Mouse (Mus musculus) liver, adult 2 months (tissue): Measurements from ENCODE around the gene En2. TPM values are rescaled to one million over a fixed set of nuclear protein-coding genes. Genes with fewer than 3 reads are reported as not detected.

Source experiments
- DNase-seq: peaks from one replicate; pipeline ENCODE4 v3.0.0-alpha.2; 2011; ENCODE audit warnings: low read depth, low spot score; ENCODE audit errors: extremely low read depth
- H3K27ac ChIP-seq: fragments of 200-500 bp; replicated peaks from 2 replicates; pipeline ENCODE4 v1.5.1; 2012; ENCODE audit warnings: low read depth, mild to moderate bottlenecking, control low read depth, inconsistent platforms, low read length; ENCODE audit not compliant: insufficient read depth
- H3K27me3 ChIP-seq: fragments of 200-500 bp; 2 replicates; pipeline ENCODE4 v1.6.1; 2012; ENCODE audit warnings: mild to moderate bottlenecking, moderate library complexity, low read length, inconsistent platforms; ENCODE audit not compliant: control insufficient read depth, insufficient read depth
- H3K36me3 ChIP-seq: fragments of 200-500 bp; 2 replicates; pipeline ENCODE4 v1.6.1; 2012; ENCODE audit warnings: low read length, inconsistent platforms; ENCODE audit not compliant: control insufficient read depth, insufficient read depth
- H3K4me1 ChIP-seq: fragments of 200-500 bp; 2 replicates; pipeline ENCODE4 v1.6.1; 2011; ENCODE audit warnings: low read length; ENCODE audit not compliant: control insufficient read depth, insufficient read depth
- H3K4me3 ChIP-seq: fragments of 200-500 bp; 2 replicates; pipeline ENCODE4 v1.5.1; 2011; ENCODE audit warnings: low read depth, mild to moderate bottlenecking, control low read depth, low read length, moderate library complexity; ENCODE audit not compliant: insufficient read depth
- H3K79me2 ChIP-seq: fragments of 200-500 bp; 2 replicates; pipeline ENCODE4 v1.6.1; 2012; ENCODE audit warnings: inconsistent platforms, mild to moderate bottlenecking, low read length, moderate library complexity; ENCODE audit not compliant: control insufficient read depth, insufficient read depth
- H3K9ac ChIP-seq: fragments of 200-500 bp; 2 replicates; pipeline ENCODE4 v1.6.1; 2012; ENCODE audit warnings: low read depth, mild to moderate bottlenecking, control low read depth, inconsistent platforms, low read length
- CTCF ChIP-seq: fragments of 200-500 bp; IDR thresholded peaks from 2 replicates; pipeline ENCODE4 v1.5.1; 2011; ENCODE audit warnings: low read depth, low read length, control low read depth
- POLR2A ChIP-seq: fragments of 200-500 bp; IDR thresholded peaks from 2 replicates; pipeline ENCODE4 v1.6.1; 2011; ENCODE audit warnings: low read length, control low read depth; ENCODE audit not compliant: insufficient read depth; ENCODE audit errors: extremely low read depth
- WGBS: fragments of 180-500 bp; shearing (Covaris S2); methylation state at CpG from one replicate; pipeline ENCODE4 v1.1.7; 2018; 5-methylcytosine and 5-hydroxymethylcytosine counted together
- polyA plus RNA-seq: library from polyadenylated mRNA; depleted of rRNA; stranded (reverse); fragments of >200 nt; gene quantifications from 2 replicates; pipeline ENCODE4 v1.2.3, GENCODE M21; 2012; rRNA removed
- total RNA-seq: library from RNA; depleted of rRNA; stranded (reverse); fragments of >200 nt; gene quantifications from 2 replicates; pipeline ENCODE4 v1.2.3, GENCODE M21; 2014; rRNA removed

The En2 gene
- total and polyA plus RNA-seq, 2 experiments, result under 0.01 to 0.02 TPM

DNA sequence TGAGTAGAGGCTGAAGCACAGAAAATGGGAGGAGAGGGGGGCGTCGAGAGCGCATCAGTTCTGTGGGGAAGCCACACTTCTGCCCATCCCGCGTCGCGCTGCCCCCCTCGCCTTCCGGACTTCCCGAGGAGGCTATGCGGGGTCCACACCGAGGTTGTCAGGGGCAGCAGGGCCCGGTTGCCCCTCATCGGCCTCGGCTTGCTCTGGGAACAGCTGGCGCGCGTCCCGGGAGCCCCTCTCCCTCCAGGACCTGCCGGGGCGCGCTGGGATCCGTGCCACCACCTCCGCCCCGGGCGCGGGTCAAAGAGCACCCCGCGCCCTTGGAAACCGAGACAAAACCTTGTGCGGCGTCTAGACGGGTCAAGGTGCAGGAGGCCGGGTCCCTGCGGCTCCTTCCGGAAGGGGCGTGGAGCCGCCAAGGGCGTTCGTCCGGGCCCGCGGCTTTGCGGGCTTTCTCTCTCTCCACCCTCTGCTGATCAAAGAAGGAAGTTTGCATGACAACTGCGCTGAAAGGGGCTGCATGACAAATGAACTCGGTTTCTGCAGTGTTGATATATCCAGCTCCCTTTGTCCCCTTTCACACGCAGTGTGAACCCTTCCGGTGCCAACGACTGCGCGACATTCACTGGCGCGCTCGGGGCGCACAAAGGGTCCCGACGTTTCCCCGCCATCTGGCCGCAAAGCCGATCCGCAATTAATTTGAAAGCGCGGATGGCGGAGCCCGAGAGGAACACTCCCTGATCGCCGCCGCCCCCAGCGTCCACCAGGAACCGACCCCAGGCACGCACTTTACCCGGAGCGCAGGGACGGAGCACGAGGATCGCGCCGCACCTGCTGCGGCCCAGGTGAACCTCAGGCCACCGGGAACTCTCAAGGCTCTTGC, 44.3 kb downstream of the En2 start:
- no peak for TF ChIP-seq CTCF
- no peak for TF ChIP-seq POLR2A
- H3K4me1 ChIP-seq, result peaks cover 2% of the 10 kb centered on the region; the same call in 1 of the 2 replicates
- no peak for DNase-seq
- 1% methylated on average over 80 of the region's 80 CpGs for WGBS
- H3K9ac ChIP-seq, result no peak overlapping the region
- no peak overlapping the region for H3K27ac ChIP-seq
- no peaks in the 10 kb centered on the region for H3K79me2 ChIP-seq
- H3K36me3 ChIP-seq, result no peaks in the 10 kb centered on the region
- peaks cover 16% of the 10 kb centered on the region for H3K27me3 ChIP-seq
- peak overlapping the region; percentile 20; the same call in 1 of the 2 replicates for H3K4me3 ChIP-seq

DNA sequence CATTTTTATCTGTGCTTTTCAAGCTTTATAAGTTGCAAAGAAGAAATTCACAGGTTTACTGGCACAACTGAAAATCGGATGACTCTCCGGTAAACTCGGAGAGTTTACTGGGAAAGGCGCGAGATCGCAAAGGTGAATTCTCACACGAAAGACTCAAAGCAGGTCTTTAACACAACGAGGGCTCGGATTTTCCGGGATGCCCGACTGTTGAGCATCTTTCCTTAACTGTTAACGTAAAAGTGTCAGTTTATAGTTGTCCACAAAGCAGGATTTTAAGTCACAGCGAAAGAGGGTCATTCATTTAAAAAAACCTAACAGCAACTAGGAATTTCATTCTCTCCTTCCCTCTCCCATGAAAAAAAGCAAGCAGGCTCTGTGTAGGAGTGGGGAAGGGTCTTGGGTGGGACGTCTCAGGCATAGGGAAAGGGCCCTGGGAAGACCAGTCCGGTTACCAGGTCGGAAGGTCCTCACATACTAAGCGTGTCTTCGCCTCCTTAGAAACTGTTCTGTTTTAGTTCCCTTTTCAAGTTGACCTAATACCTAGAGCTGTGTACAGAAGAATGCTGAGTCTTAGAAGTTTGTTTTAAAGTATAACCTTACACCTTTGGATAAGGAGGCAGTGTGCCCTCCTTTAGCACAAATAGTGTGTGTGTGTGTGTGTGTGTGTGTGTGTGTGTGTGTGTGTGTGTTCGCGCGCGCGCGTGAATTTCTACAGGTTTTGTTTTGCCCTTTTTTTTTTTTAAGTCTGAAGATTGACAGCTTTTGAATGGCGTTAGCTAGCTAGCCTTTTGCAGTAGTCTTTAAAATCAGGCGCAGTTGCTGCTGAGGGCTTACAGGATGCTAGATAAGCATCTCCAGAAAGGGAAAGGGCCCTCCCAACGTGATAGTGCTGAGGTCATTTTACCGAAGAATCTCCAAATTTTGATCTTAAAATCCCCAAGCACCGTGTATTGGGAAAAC, 45.4 kb downstream of the En2 start:
- H3K79me2 ChIP-seq, result no peaks in the 10 kb centered on the region
- TF ChIP-seq CTCF (no peak), POLR2A (no peak)
- 3% methylated on average over 29 of the region's 29 CpGs for WGBS
- DNase-seq, result no peak
- H3K4me1 ChIP-seq, result peaks cover 2% of the 10 kb centered on the region; the same call in 1 of the 2 replicates
- no peak overlapping the region for H3K4me3 ChIP-seq
- peaks cover 16% of the 10 kb centered on the region for H3K27me3 ChIP-seq
- H3K36me3 ChIP-seq, result no peaks in the 10 kb centered on the region
- no peak overlapping the region for H3K9ac ChIP-seq
- H3K27ac ChIP-seq, result no peak overlapping the region

DNA sequence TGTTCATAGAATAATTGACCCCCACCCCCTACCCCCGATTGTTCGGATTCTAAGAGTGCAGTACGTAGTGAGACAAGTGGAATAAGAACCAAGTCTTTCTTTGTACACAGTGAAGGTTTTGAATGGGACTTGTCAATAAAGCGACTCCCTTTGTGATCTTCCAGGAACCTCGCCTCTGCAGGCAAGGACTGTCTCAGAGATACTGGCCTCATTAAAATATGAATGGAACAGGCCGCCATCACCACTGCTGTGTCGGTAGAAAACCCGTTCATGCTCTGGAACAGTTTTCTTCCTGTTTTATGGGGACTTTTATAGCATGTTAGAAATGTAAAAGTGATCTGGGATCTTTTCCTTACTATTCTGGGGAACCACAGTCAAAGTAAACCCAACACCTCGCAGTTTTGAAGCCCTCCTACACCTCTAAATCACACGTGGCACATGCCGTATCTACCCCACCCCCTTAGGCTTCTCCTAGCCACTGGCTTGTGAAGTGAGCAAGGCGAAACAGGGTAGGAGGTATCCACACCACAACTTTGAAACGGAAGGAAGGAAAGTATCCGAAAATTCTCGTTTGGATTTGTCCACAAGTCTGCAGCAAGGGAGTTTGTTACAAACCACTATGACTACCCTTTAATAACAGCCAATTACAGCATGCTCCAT, 46.3 kb downstream of the En2 start:
- no peak for TF ChIP-seq CTCF
- TF ChIP-seq POLR2A, result no peak
- H3K4me3 ChIP-seq, result no peak overlapping the region
- peaks cover 16% of the 10 kb centered on the region for H3K27me3 ChIP-seq
- WGBS, result 11% methylated on average over 15 of the region's 15 CpGs
- no peak overlapping the region for H3K9ac ChIP-seq
- DNase-seq, result no peak
- no peaks in the 10 kb centered on the region for H3K79me2 ChIP-seq
- no peak overlapping the region for H3K27ac ChIP-seq
- no peaks in the 10 kb centered on the region for H3K36me3 ChIP-seq
- peaks cover 2% of the 10 kb centered on the region; the same call in 1 of the 2 replicates for H3K4me1 ChIP-seq

DNA sequence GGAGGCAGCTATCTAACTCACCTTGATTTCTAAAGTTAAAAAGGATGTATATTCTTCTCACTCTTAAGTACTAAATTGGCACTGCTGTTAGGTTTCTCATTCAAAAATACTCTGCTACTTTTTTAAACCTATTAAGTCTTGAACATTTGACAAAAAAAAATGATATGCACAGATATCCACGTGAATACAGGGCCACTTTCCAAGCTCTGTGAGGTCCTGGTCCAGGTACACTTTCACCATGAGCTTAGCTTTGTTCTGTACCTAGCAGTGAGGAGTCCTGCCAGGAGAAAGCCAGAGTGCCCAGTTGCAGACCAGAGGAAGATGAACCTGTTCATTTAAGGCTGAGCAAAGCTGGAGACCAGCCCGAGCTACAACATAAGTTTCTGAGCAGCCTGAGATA, 47.9 kb downstream of the En2 start:
- Histone ChIP-seq H3K79me2 (no peaks in the 10 kb centered on the region), H3K9ac (no peak overlapping the region), H3K27ac (no peak overlapping the region), H3K36me3 (no peaks in the 10 kb centered on the region), H3K27me3 (peaks cover 16% of the 10 kb centered on the region), H3K4me1 (peaks cover 2% of the 10 kb centered on the region; the same call in 1 of the 2 replicates), H3K4me3 (no peak overlapping the region)
- WGBS, result 53% methylated on average over 2 of the region's 2 CpGs
- TF ChIP-seq POLR2A (no peak), CTCF (no peak)
- DNase-seq, result no peak

DNA sequence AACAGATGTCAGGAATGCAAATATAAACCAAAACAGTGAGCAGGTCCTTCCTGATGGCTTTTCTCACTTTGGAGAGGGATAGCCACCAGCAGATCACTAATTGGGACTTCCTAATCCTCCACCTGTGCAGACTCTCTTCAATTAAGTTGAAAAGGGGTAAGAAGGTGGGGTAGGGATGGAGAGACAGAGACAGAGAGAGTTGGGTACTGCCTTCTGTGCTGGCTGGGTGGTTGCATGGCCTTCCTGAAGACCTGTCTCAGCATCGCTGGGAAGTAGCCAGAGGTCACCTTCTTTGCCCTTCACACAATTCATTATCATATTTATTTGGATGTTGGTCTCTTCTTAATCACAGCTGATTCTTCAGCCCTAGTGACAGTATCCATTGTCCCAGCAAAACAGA, 54.1 kb downstream of the En2 start:
- Histone ChIP-seq H3K27me3 (no peaks in the 10 kb centered on the region), H3K36me3 (no peaks in the 10 kb centered on the region), H3K9ac (no peak overlapping the region), H3K79me2 (no peaks in the 10 kb centered on the region), H3K4me3 (no peak overlapping the region), H3K4me1 (no peaks in the 10 kb centered on the region), H3K27ac (no peak overlapping the region)
- WGBS, result 79% methylated on average over 1 of the region's 1 CpGs
- no peak for DNase-seq
- TF ChIP-seq CTCF (no peak), POLR2A (no peak)

Other genes with a start within 250 kb of the En2 start
- 566 and 594 TPM in 2 replicates for gene Insig1, start 94.3 kb upstream of the En2 start, total RNA-seq
- gene Insig1, start 94.3 kb upstream of the En2 start, polyA plus RNA-seq, result 465 and 525 TPM in 2 replicates
- under 0.01 and 0.13 TPM in 2 replicates for gene Cnpy1, start 80.1 kb downstream of the En2 start, total RNA-seq
- gene Cnpy1, start 80.1 kb downstream of the En2 start, polyA plus RNA-seq, result not detected in 2 replicates
- gene Rbm33, start 151.4 kb downstream of the En2 start, total RNA-seq, result 17.1 and 22.6 TPM in 2 replicates
- 13.3 and 16.1 TPM in 2 replicates for gene Rbm33, start 151.4 kb downstream of the En2 start, polyA plus RNA-seq